Mouse (Mus musculus) midbrain, embryonic 12.5 days (tissue): ENCODE results near the gene Mrpl23. TPM values are rescaled to one million over a fixed set of nuclear protein-coding genes. Genes with fewer than 3 reads are reported as not detected.

Source experiments
- ATAC-seq: fragments of 200-750 bp; cut with Nextera tagmentation; 2 replicates; pipeline ENCODE4 v1.8.0; 2017; ENCODE audit warnings: low read depth, moderate TSS enrichment, moderate library complexity; ENCODE audit not compliant: low FRiP score
- H3K27ac ChIP-seq: fragments of 300-500 bp; sonication (generic); replicated peaks from 2 replicates; pipeline ENCODE4 v1.5.1; 2016; ENCODE audit warnings: mild to moderate bottlenecking
- H3K27me3 ChIP-seq: fragments of 300-500 bp; sonication (generic); 2 replicates; pipeline ENCODE4 v1.6.1; 2016; ENCODE audit warnings: mild to moderate bottlenecking
- H3K36me3 ChIP-seq: fragments of 300-500 bp; sonication (generic); 2 replicates; pipeline ENCODE4 v1.6.1; 2016
- H3K4me1 ChIP-seq: fragments of 300-500 bp; sonication (generic); 2 replicates; pipeline ENCODE4 v1.6.1; 2016
- H3K4me2 ChIP-seq: fragments of 300-500 bp; sonication (generic); replicated peaks from 2 replicates; pipeline ENCODE4 v1.6.1; 2016; ENCODE audit warnings: mild to moderate bottlenecking, moderate library complexity
- H3K4me3 ChIP-seq: fragments of 300-500 bp; sonication (generic); 2 replicates; pipeline ENCODE4 v1.5.1; 2016; ENCODE audit warnings: mild to moderate bottlenecking
- H3K9ac ChIP-seq: fragments of 300-500 bp; sonication (generic); replicated peaks from 2 replicates; pipeline ENCODE4 v1.6.1; 2016; ENCODE audit warnings: mild to moderate bottlenecking, moderate library complexity
- H3K9me3 ChIP-seq: fragments of 300-500 bp; sonication (generic); 2 replicates; pipeline ENCODE4 v1.6.1; 2016; ENCODE audit warnings: mild to moderate bottlenecking
- WGBS: fragments of 180-500 bp; shearing (Covaris S2); methylation state at CpG from one replicate; pipeline ENCODE4 v1.1.7; 2016; 5-methylcytosine and 5-hydroxymethylcytosine counted together
- polyA plus RNA-seq: library from polyadenylated mRNA; unstranded; fragments of >200 nt; fragmentation: Nextera tagmentation; extraction: Ambion mirVana; gene quantifications from 2 replicates; pipeline ENCODE4 v1.2.1, GENCODE M21; 2016

Mrpl23 gene
- polyA plus RNA-seq, 1 experiment from 2014 or later: 10.3 TPM

DNA sequence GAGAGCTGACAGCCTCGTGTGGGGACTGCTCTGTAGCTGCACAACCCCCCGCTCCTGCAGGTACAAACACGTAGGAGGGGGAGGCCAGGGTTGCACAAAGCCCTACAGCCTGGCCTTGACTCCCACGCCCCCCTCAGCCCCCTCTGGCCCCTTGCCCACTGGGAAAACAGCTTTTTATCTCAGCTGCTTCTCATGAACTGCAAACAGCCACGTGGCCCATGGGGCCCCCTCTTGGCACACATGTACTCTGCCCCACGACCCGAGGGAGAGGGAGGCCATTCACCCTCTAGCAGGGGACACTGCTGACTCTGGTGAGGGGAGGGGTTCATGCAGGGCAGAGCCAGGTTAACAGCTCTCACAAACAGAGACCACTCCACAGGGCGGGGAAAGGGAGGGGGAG is 36.5 kb downstream of the Mrpl23 start:
- WGBS: 63% methylated on average over 8 of the region's 8 CpGs
- H3K4me1 ChIP-seq: peaks cover 12% of the 10 kb centered on the region; the same call in 1 of the 2 replicates
- no peak overlapping the region for H3K27ac ChIP-seq
- no peak overlapping the region for H3K9ac ChIP-seq
- no peaks in the 10 kb centered on the region for H3K36me3 ChIP-seq
- peaks cover 3% of the 10 kb centered on the region; the same call in 1 of the 2 replicates for H3K27me3 ChIP-seq
- ATAC-seq: no peak
- no peaks in the 10 kb centered on the region for H3K9me3 ChIP-seq
- no peak overlapping the region for H3K4me3 ChIP-seq
- H3K4me2 ChIP-seq: no peak overlapping the region

- no peaks in the 10 kb centered on the region for H3K9me3 ChIP-seq
- H3K36me3 ChIP-seq: no peaks in the 10 kb centered on the region
- peaks cover 16% of the 10 kb centered on the region; the same call in 1 of the 2 replicates for H3K4me1 ChIP-seq
- H3K9ac ChIP-seq: no peak overlapping the region
- no peak overlapping the region for H3K4me2 ChIP-seq
- no peak overlapping the region for H3K27ac ChIP-seq
- WGBS: 76% methylated on average over 9 of the region's 9 CpGs
- H3K4me3 ChIP-seq: no peak overlapping the region
- peaks cover 3% of the 10 kb centered on the region; the same call in 1 of the 2 replicates for H3K27me3 ChIP-seq
- no peak for ATAC-seq
These were observed 38.1 kb downstream of the Mrpl23 start for GRCm38 (mm10) chr7:142570565-142570964.

- Histone ChIP-seq H3K4me1 (peaks cover 16% of the 10 kb centered on the region; the same call in 1 of the 2 replicates), H3K27ac (no peak overlapping the region)
These were observed 39.2 kb downstream of the Mrpl23 start for GRCm38 (mm10) chr7:142571458-142572220.

GRCm38 (mm10) chr7:142572343-142572742 is 39.9 kb downstream of the Mrpl23 start:
- Histone ChIP-seq H3K36me3 (no peaks in the 10 kb centered on the region), H3K27ac (no peak overlapping the region), H3K27me3 (peaks cover 11% of the 10 kb centered on the region; the same call in 1 of the 2 replicates), H3K4me2 (no peak overlapping the region), H3K9ac (no peak overlapping the region), H3K9me3 (no peaks in the 10 kb centered on the region), H3K4me1 (peaks cover 16% of the 10 kb centered on the region; the same call in 1 of the 2 replicates), H3K4me3 (no peak overlapping the region)
- 69% methylated on average over 7 of the region's 7 CpGs for WGBS
- no peak for ATAC-seq

More at GRCm38 (mm10) chr7:142571458-142572220, 39.2 kb downstream of the Mrpl23 start:
- no peaks in the 10 kb centered on the region for H3K36me3 ChIP-seq
- 81% methylated on average over 16 of the region's 16 CpGs for WGBS
- no peak overlapping the region for H3K4me3 ChIP-seq
- H3K9me3 ChIP-seq: no peaks in the 10 kb centered on the region
- no peak for ATAC-seq
- peaks cover 4% of the 10 kb centered on the region; the same call in 1 of the 2 replicates for H3K27me3 ChIP-seq
- no peak overlapping the region for H3K4me2 ChIP-seq
- H3K9ac ChIP-seq: no peak overlapping the region

DNA sequence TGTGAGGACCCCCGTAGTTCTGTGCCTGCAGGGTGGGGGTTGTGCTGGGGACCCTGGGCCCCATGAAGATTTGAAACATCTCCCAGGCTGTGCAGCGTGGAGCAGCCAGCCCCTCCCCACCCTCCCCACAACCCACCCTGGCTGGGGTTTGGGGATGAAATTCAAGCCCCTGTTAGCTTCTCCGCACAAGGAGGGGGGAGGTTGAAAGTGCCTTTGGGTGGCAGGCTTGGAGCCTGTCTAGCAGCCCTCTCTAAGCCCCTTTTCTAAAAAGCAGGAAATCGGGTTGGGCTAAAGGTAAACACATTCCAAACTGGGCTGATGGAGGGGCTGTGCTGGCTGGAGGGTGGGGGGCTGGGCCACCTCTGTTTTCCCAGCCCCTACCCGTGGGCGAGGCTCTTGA is 40.5 kb downstream of the Mrpl23 start:
- Histone ChIP-seq H3K9me3 (no peaks in the 10 kb centered on the region), H3K27ac (no peak overlapping the region), H3K4me1 (peaks cover 16% of the 10 kb centered on the region; the same call in 1 of the 2 replicates), H3K27me3 (peaks cover 12% of the 10 kb centered on the region; the same call in 1 of the 2 replicates), H3K9ac (no peak overlapping the region), H3K36me3 (no peaks in the 10 kb centered on the region), H3K4me3 (no peak overlapping the region), H3K4me2 (no peak overlapping the region)
- 46% methylated on average over 6 of the region's 6 CpGs for WGBS
- ATAC-seq: no peak

- Histone ChIP-seq H3K36me3 (no peaks in the 10 kb centered on the region), H3K9me3 (no peaks in the 10 kb centered on the region), H3K27ac (no peak overlapping the region), H3K4me3 (no peak overlapping the region), H3K9ac (no peak overlapping the region), H3K4me1 (peaks cover 14% of the 10 kb centered on the region; the same call in 1 of the 2 replicates), H3K4me2 (no peak overlapping the region), H3K27me3 (peaks cover 19% of the 10 kb centered on the region; the same call in 1 of the 2 replicates)
- 78% methylated on average over 3 of the region's 3 CpGs for WGBS
- no peak for ATAC-seq
These were observed 41.7 kb downstream of the Mrpl23 start for GRCm38 (mm10) chr7:142574155-142574660.

- no peak for ATAC-seq
- Histone ChIP-seq H3K4me2 (no peak overlapping the region), H3K36me3 (no peaks in the 10 kb centered on the region), H3K27me3 (peaks cover 21% of the 10 kb centered on the region; the same call in 1 of the 2 replicates), H3K9ac (no peak overlapping the region), H3K4me1 (0 out of 2 replicates have a peak, but pooled peaks cover 13% of the 10 kb centered on the region), H3K4me3 (no peak overlapping the region), H3K27ac (no peak overlapping the region), H3K9me3 (0 out of 2 replicates have a peak, but pooled peaks cover 2% of the 10 kb centered on the region)
- 81% methylated on average over 9 of the region's 9 CpGs for WGBS
These were observed 42.4 kb downstream of the Mrpl23 start for GRCm38 (mm10) chr7:142574826-142575351.

DNA sequence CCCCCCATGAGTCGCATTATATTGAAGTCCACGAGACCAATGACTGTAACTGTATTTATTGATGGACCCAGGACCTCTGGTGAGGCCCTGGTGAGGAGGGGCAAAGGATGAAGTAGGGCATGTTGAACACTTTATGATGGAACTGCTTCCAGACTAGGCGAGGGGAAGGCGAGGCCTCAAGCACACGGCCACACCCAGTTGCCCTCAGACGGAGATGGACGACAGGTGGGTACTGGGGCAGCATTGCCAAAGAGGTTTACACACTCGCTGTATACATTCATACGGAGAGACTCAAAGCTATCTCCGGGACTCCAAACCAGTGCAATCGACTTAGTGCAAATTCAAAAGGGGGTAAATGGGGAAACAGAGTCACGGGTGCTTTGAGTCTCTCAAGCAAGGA is 43.0 kb downstream of the Mrpl23 start:
- Histone ChIP-seq H3K27ac (no peak overlapping the region), H3K4me2 (no peak overlapping the region), H3K9me3 (peaks cover 7% of the 10 kb centered on the region; the same call in 1 of the 2 replicates), H3K36me3 (no peaks in the 10 kb centered on the region), H3K4me1 (0 out of 2 replicates have a peak, but pooled peaks cover 13% of the 10 kb centered on the region), H3K27me3 (peaks cover 21% of the 10 kb centered on the region; the same call in 1 of the 2 replicates), H3K9ac (no peak overlapping the region), H3K4me3 (no peak overlapping the region)
- WGBS: 91% methylated on average over 12 of the region's 12 CpGs
- no peak for ATAC-seq

- no peak for ATAC-seq
- Histone ChIP-seq H3K36me3 (no peaks in the 10 kb centered on the region), H3K4me1 (0 out of 2 replicates have a peak, but pooled peaks cover 17% of the 10 kb centered on the region), H3K27ac (no peak overlapping the region), H3K9me3 (peaks cover 9% of the 10 kb centered on the region; the same call in 1 of the 2 replicates), H3K4me2 (no peak overlapping the region), H3K27me3 (peaks cover 21% of the 10 kb centered on the region; the same call in 1 of the 2 replicates), H3K9ac (no peak overlapping the region), H3K4me3 (no peak overlapping the region)
- WGBS: 89% methylated on average over 5 of the region's 5 CpGs
These were observed 43.5 kb downstream of the Mrpl23 start for GRCm38 (mm10) chr7:142575971-142576370.

GRCm38 (mm10) chr7:142576472-142577326 is 44.2 kb downstream of the Mrpl23 start:
- WGBS: 89% methylated on average over 25 of the region's 25 CpGs
- peak overlapping the region; percentile 15 for H3K4me3 ChIP-seq

GRCm38 (mm10) chr7:142577806-142578423 is 45.4 kb downstream of the Mrpl23 start:
- 34% methylated on average over 26 of the region's 26 CpGs for WGBS
- no peak for ATAC-seq
- no peaks in the 10 kb centered on the region for H3K36me3 ChIP-seq
- H3K9ac ChIP-seq: peak overlapping the region; percentile 29; the same call in 1 of the 2 replicates
- peak overlapping the region; percentile 45 for H3K4me2 ChIP-seq
- H3K27me3 ChIP-seq: peaks cover 18% of the 10 kb centered on the region; the same call in 1 of the 2 replicates
- peak overlapping the region; percentile 23 for H3K4me3 ChIP-seq
- H3K27ac ChIP-seq: no peak overlapping the region
- H3K4me1 ChIP-seq: 0 out of 2 replicates have a peak, but pooled peaks cover 13% of the 10 kb centered on the region
- H3K9me3 ChIP-seq: peaks cover 9% of the 10 kb centered on the region; the same call in 1 of the 2 replicates

More at GRCm38 (mm10) chr7:142576472-142577326, 44.2 kb downstream of the Mrpl23 start:
- H3K36me3 ChIP-seq: no peaks in the 10 kb centered on the region
- peaks cover 9% of the 10 kb centered on the region; the same call in 1 of the 2 replicates for H3K9me3 ChIP-seq
- H3K27ac ChIP-seq: no peak overlapping the region
- no peak overlapping the region for H3K4me2 ChIP-seq
- H3K9ac ChIP-seq: 0 out of 2 replicates have a peak overlapping the region, but pooled peaks have one; percentile 11
- 0 out of 2 replicates have a peak, but pooled peaks cover 17% of the 10 kb centered on the region for H3K4me1 ChIP-seq
- no peak for ATAC-seq
- H3K27me3 ChIP-seq: peaks cover 18% of the 10 kb centered on the region; the same call in 1 of the 2 replicates
